Mouse (Mus musculus) liver, embryonic 14.5 days (tissue): ENCODE measurements around the gene Col4a2. TPM values are rescaled to one million over a fixed set of nuclear protein-coding genes. Genes with fewer than 3 reads are reported as not detected.

Experiments used
- ATAC-seq: fragments of 200-750 bp; cut with Nextera tagmentation; 2 replicates; pipeline ENCODE4 v1.8.0; 2017; ENCODE audit warnings: moderate number of reproducible peaks, mild to moderate bottlenecking, moderate library complexity; ENCODE audit not compliant: insufficient read depth
- DNase-seq, 3 experiments: peaks; one replicate each; pipeline ENCODE4 v3.0.0-alpha.2; 2012 to 2013; ENCODE audit warnings: low read depth in 3 of 3, low spot score in 3 of 3
- H3K27ac ChIP-seq: fragments of 300-500 bp; sonication (generic); 2 replicates; pipeline ENCODE4 v1.5.1; 2014; ENCODE audit warnings: moderate library complexity, mild to moderate bottlenecking, control low read depth, inconsistent platforms
- H3K27me3 ChIP-seq: fragments of 300-500 bp; sonication (generic); 2 replicates; pipeline ENCODE4 v1.6.1; 2014; ENCODE audit warnings: mild to moderate bottlenecking, low read length, moderate library complexity; ENCODE audit not compliant: control insufficient read depth, insufficient read depth
- H3K36me3 ChIP-seq: fragments of 300-500 bp; sonication (generic); replicated peaks from 2 replicates; pipeline ENCODE4 v1.6.1; 2014; ENCODE audit warnings: low read depth; ENCODE audit not compliant: control insufficient read depth, insufficient read depth
- H3K4me1 ChIP-seq, 2 experiments: fragments of 200-500 bp in 1 of 2; fragments of 300-500 bp in 1 of 2; sonication (generic) in 1 of 2; replicated peaks; 2 replicates each; pipeline ENCODE4 v1.6.1; 2012 to 2014; ENCODE audit warnings: antibody characterized with exemption in 1 of 2, inconsistent platforms in 1 of 2, low read length in 1 of 2; ENCODE audit not compliant: control insufficient read depth in 2 of 2, insufficient read depth in 2 of 2
- H3K4me2 ChIP-seq: fragments of 300-500 bp; sonication (generic); 2 replicates; pipeline ENCODE4 v1.6.1; 2014; ENCODE audit warnings: low read depth, mild to moderate bottlenecking, control low read depth, moderate library complexity
- H3K4me3 ChIP-seq, 2 experiments: fragments of 200-500 bp in 1 of 2; fragments of 300-500 bp in 1 of 2; sonication (generic) in 1 of 2; 2 replicates each; pipeline ENCODE4 v1.5.1; 2012 to 2014; ENCODE audit warnings: low read depth in 2 of 2, low read length in 2 of 2, mild to moderate bottlenecking in 2 of 2, control low read depth in 1 of 2, inconsistent platforms in 1 of 2, moderate library complexity in 1 of 2; ENCODE audit not compliant: insufficient read depth in 1 of 2
- H3K9ac ChIP-seq: fragments of 300-500 bp; sonication (generic); replicated peaks from 2 replicates; pipeline ENCODE4 v1.6.1; 2014; ENCODE audit warnings: mild to moderate bottlenecking, control low read depth, moderate library complexity
- H3K9me3 ChIP-seq: fragments of 300-500 bp; sonication (generic); 2 replicates; pipeline ENCODE4 v1.6.1; 2016; ENCODE audit warnings: low read length, mixed read lengths; ENCODE audit not compliant: control insufficient read depth
- CTCF ChIP-seq: IDR thresholded peaks from 2 replicates; pipeline ENCODE4 v1.5.1; 2016; ENCODE audit warnings: antibody characterized with exemption, low read depth, control low read depth
- EP300 ChIP-seq: IDR thresholded peaks from 2 replicates; pipeline ENCODE4 v1.6.1; 2016; ENCODE audit warnings: antibody characterized with exemption, low read depth
- WGBS: fragments of 180-500 bp; shearing (Covaris S2); extraction: QIAGEN DNeasy Blood & Tissue Kit; methylation state at CpG from one replicate; pipeline ENCODE4 v1.1.7; 2014; ENCODE audit not compliant: insufficient replicate concordance; 5-methylcytosine and 5-hydroxymethylcytosine counted together
- polyA plus RNA-seq, 2 experiments: library from polyadenylated mRNA; depleted of rRNA in 1 of 2; stranded (reverse) in 1 of 2; unstranded in 1 of 2; fragments of >200 nt; fragmentation: Nextera tagmentation in 1 of 2; extraction: Ambion mirVana in 1 of 2; gene quantifications; 2 replicates each; pipeline versions ENCODE4 v1.2.1 to v1.2.3; 2012 to 2014

Gene Col4a2
- polyA plus RNA-seq, 2 experiments = 4.7 to 4.9 TPM

GRCm38 (mm10) chr8:11459016-11459415, 146.4 kb downstream of the Col4a2 start:
- H3K9me3 ChIP-seq = no peaks in the 10 kb centered on the region
- no peak for DNase-seq
- H3K9ac ChIP-seq = no peak overlapping the region
- peak overlapping the region; percentile 16; the same call in 1 of the 2 replicates for H3K4me2 ChIP-seq
- H3K36me3 ChIP-seq = no peaks in the 10 kb centered on the region
- TF ChIP-seq CTCF (no peak), EP300 (no peak)
- peaks cover 2 to 22% of the 10 kb centered on the region in 2 experiments; a peak in 3 of 4 replicates for H3K4me1 ChIP-seq
- 50% methylated on average over 5 of the region's 5 CpGs for WGBS
- no peaks in the 10 kb centered on the region for H3K27me3 ChIP-seq
- H3K4me3 ChIP-seq = no peak overlapping the region
- ATAC-seq = peak; percentile 40; the same call in 1 of the 2 replicates
- no peak overlapping the region; the same call in 1 of the 2 replicates for H3K27ac ChIP-seq

- TF ChIP-seq EP300 (no peak), CTCF (no peak)
- Histone ChIP-seq H3K9me3 (no peaks in the 10 kb centered on the region), H3K4me3 (no peak overlapping the region), H3K9ac (no peak overlapping the region), H3K27ac (no peak overlapping the region), H3K4me2 (no peak overlapping the region), H3K36me3 (no peaks in the 10 kb centered on the region), H3K4me1 (peaks cover 2 to 31% of the 10 kb centered on the region in 2 experiments; a peak in 3 of 4 replicates), H3K27me3 (no peaks in the 10 kb centered on the region)
- no peak for ATAC-seq
- 29% methylated on average over 2 of the region's 2 CpGs for WGBS
- DNase-seq = no peak
Measured at GRCm38 (mm10) chr8:11460934-11461333, 148.3 kb downstream of the Col4a2 start.

- DNase-seq = no peak
- H3K36me3 ChIP-seq = no peaks in the 10 kb centered on the region
- TF ChIP-seq EP300 (no peak), CTCF (no peak)
Measured at GRCm38 (mm10) chr8:11461847-11462246, 149.2 kb downstream of the Col4a2 start.

GRCm38 (mm10) chr8:11462641-11463040, 150.0 kb downstream of the Col4a2 start:
- no peak overlapping the region for H3K27ac ChIP-seq
- H3K9ac ChIP-seq = no peak overlapping the region
- H3K9me3 ChIP-seq = no peaks in the 10 kb centered on the region
- ATAC-seq = no peak
- DNase-seq = no peak
- 63% methylated on average over 4 of the region's 4 CpGs for WGBS
- no peak for TF ChIP-seq EP300
- TF ChIP-seq CTCF = no peak
- H3K36me3 ChIP-seq = no peaks in the 10 kb centered on the region
- H3K27me3 ChIP-seq = no peaks in the 10 kb centered on the region
- peaks cover 2 to 28% of the 10 kb centered on the region in 2 experiments; a peak in 3 of 4 replicates for H3K4me1 ChIP-seq
- H3K4me2 ChIP-seq = no peak overlapping the region
- H3K4me3 ChIP-seq = no peak overlapping the region

More at GRCm38 (mm10) chr8:11461847-11462246, 149.2 kb downstream of the Col4a2 start:
- H3K4me2 ChIP-seq = no peak overlapping the region
- 43% methylated on average over 2 of the region's 2 CpGs for WGBS
- H3K27ac ChIP-seq = no peak overlapping the region
- ATAC-seq = no peak
- H3K9ac ChIP-seq = no peak overlapping the region
- no peak overlapping the region for H3K4me3 ChIP-seq
- no peaks in the 10 kb centered on the region for H3K9me3 ChIP-seq
- H3K27me3 ChIP-seq = no peaks in the 10 kb centered on the region
- peaks cover 2 to 31% of the 10 kb centered on the region in 2 experiments; a peak in 3 of 4 replicates for H3K4me1 ChIP-seq

- H3K27ac ChIP-seq = no peak overlapping the region
- 58% methylated on average over 2 of the region's 2 CpGs for WGBS
- ATAC-seq (no peak), DNase-seq (no peak)
- no peak overlapping the region for H3K4me3 ChIP-seq
- H3K4me2 ChIP-seq = no peak overlapping the region
- TF ChIP-seq EP300 (no peak), CTCF (no peak)
- H3K9me3 ChIP-seq = no peaks in the 10 kb centered on the region
- peaks cover 0 to 25% of the 10 kb centered on the region in 2 experiments; a peak in 2 of 4 replicates for H3K4me1 ChIP-seq
- no peak overlapping the region for H3K9ac ChIP-seq
- H3K27me3 ChIP-seq = no peaks in the 10 kb centered on the region
- no peaks in the 10 kb centered on the region for H3K36me3 ChIP-seq
Measured at GRCm38 (mm10) chr8:11463541-11463888, 150.9 kb downstream of the Col4a2 start.
